Mouse (Mus musculus) CH12.LX (cell line): Measurements from ENCODE around the gene Gdf1. TPM values are rescaled to one million over a fixed set of nuclear protein-coding genes. Genes with fewer than 3 reads are reported as not detected.
A peak's percentile ranks its signal among the peaks of the same experiment; 100 is the strongest.

Source experiments
- DNase-seq: peaks from one replicate; pipeline ENCODE4 v3.0.0-alpha.2; 2013; ENCODE audit errors: extremely low read depth
- H3K27ac ChIP-seq: 2 replicates; pipeline ENCODE4 v1.5.1; 2012; ENCODE audit warnings: low read depth, mild to moderate bottlenecking, control low read depth, moderate library complexity; ENCODE audit not compliant: insufficient read depth
- H3K27me3 ChIP-seq: replicated peaks from 2 replicates; pipeline ENCODE3; 2012; ENCODE audit warnings: inconsistent platforms
- H3K36me3 ChIP-seq, 2 experiments: replicated peaks in 1 of 2; 2 replicates each; pipeline versions ENCODE3 to v1.6.1; 2012; ENCODE audit warnings: inconsistent platforms in 1 of 2, low read length in 1 of 2, mild to moderate bottlenecking in 1 of 2, mixed read lengths in 1 of 2, moderate library complexity in 1 of 2; ENCODE audit not compliant: control insufficient read depth in 1 of 2, insufficient read depth in 1 of 2
- H3K4me1 ChIP-seq, 2 experiments: 2 replicates each; pipeline ENCODE4 v1.6.1; 2012; ENCODE audit warnings: inconsistent platforms in 1 of 2, moderate library complexity in 1 of 2; ENCODE audit not compliant: insufficient read depth in 2 of 2, control insufficient read depth in 1 of 2
- H3K4me2 ChIP-seq: 2 replicates; pipeline ENCODE4 v1.6.1; 2012; ENCODE audit warnings: low read depth, mild to moderate bottlenecking, control low read depth; ENCODE audit not compliant: poor library complexity, insufficient read depth, severe bottlenecking
- H3K4me3 ChIP-seq, 3 experiments: fragments of 150-350 bp in 1 of 3; sonication (generic) in 1 of 3; replicated peaks in 1 of 3; 2 replicates each; pipeline versions ENCODE3 to v1.5.1; 2011 to 2012; ENCODE audit warnings: low read depth in 2 of 3, low read length in 2 of 3, mild to moderate bottlenecking in 2 of 3, moderate library complexity in 2 of 3, control low read depth in 1 of 3, improper control_type of control experiment in 1 of 3, inconsistent platforms in 1 of 3, mixed read lengths in 1 of 3; ENCODE audit not compliant: poor library complexity in 1 of 3
- H3K79me2 ChIP-seq: replicated peaks from 2 replicates; pipeline ENCODE4 v1.6.1; 2012; ENCODE audit warnings: mild to moderate bottlenecking, moderate library complexity; ENCODE audit not compliant: control insufficient read depth, poor library complexity, insufficient read depth, severe bottlenecking; ENCODE audit errors: extremely low read depth
- H3K9ac ChIP-seq: 2 replicates; pipeline ENCODE4 v1.6.1; 2012; ENCODE audit warnings: low read depth, mild to moderate bottlenecking, control low read depth, moderate library complexity; ENCODE audit not compliant: insufficient read depth
- H3K9me3 ChIP-seq: replicated peaks from 2 replicates; pipeline ENCODE3; 2012; ENCODE audit warnings: low read length, inconsistent platforms, mixed read lengths
- CHD1 ChIP-seq: IDR thresholded peaks from 2 replicates; pipeline ENCODE4 v1.6.1; 2012; ENCODE audit warnings: low read depth, low read length, improper control_type of control experiment, inconsistent platforms
- CHD2 ChIP-seq: IDR thresholded peaks from 2 replicates; pipeline ENCODE4 v1.6.1; 2011; ENCODE audit warnings: low read length, improper control_type of control experiment
- E2F4 ChIP-seq: IDR thresholded peaks from 2 replicates; pipeline ENCODE4 v1.6.1; 2011; ENCODE audit warnings: low read depth, low read length, improper control_type of control experiment; ENCODE audit not compliant: insufficient replicate concordance
- ELF1 ChIP-seq: IDR thresholded peaks from 2 replicates; pipeline ENCODE4 v1.6.1; 2014; ENCODE audit warnings: low read depth, mild to moderate bottlenecking, inconsistent platforms, low read length, improper control_type of control experiment
- EP300 ChIP-seq: IDR thresholded peaks from 2 replicates; pipeline ENCODE4 v1.6.1; 2011; ENCODE audit warnings: low read length, improper control_type of control experiment
- ETS1 ChIP-seq: conservative IDR thresholded peaks from 2 replicates; pipeline ENCODE4 v1.6.1; 2012; ENCODE audit warnings: low read depth, mild to moderate bottlenecking, inconsistent platforms, low read length, improper control_type of control experiment, moderate library complexity
- GABPA ChIP-seq: IDR thresholded peaks from 2 replicates; pipeline ENCODE4 v1.6.1; 2012; ENCODE audit warnings: low read depth, low read length, improper control_type of control experiment, inconsistent platforms; ENCODE audit not compliant: insufficient replicate concordance
- HCFC1 ChIP-seq: IDR thresholded peaks from 2 replicates; pipeline ENCODE4 v1.6.1; 2012; ENCODE audit warnings: low read depth, mild to moderate bottlenecking, inconsistent platforms, low read length, improper control_type of control experiment
- IRF4 ChIP-seq: IDR thresholded peaks from 2 replicates; pipeline ENCODE4 v1.6.1; 2014; ENCODE audit warnings: low read depth, mild to moderate bottlenecking, inconsistent platforms, low read length, improper control_type of control experiment
- JUN ChIP-seq: IDR thresholded peaks from 2 replicates; pipeline ENCODE4 v1.6.1; 2011; ENCODE audit warnings: low read depth, mild to moderate bottlenecking, low read length, improper control_type of control experiment, moderate library complexity; ENCODE audit not compliant: insufficient read depth
- KAT2A ChIP-seq: IDR thresholded peaks from 2 replicates; pipeline ENCODE4 v1.6.1; 2012; ENCODE audit warnings: low read length, improper control_type of control experiment, inconsistent platforms; ENCODE audit not compliant: insufficient replicate concordance
- MAZ ChIP-seq: IDR thresholded peaks from 2 replicates; pipeline ENCODE4 v1.6.1; 2012; ENCODE audit warnings: low read depth, mild to moderate bottlenecking, inconsistent platforms, low read length, improper control_type of control experiment, moderate library complexity
- MXI1 ChIP-seq: IDR thresholded peaks from 2 replicates; pipeline ENCODE4 v1.6.1; 2011; ENCODE audit warnings: mild to moderate bottlenecking, low read depth, low read length, improper control_type of control experiment
- NELFE ChIP-seq: IDR thresholded peaks from 2 replicates; pipeline ENCODE4 v1.6.1; 2011; ENCODE audit warnings: low read depth, low read length, improper control_type of control experiment
- PAX5 ChIP-seq: IDR thresholded peaks from 2 replicates; pipeline ENCODE4 v1.6.1; 2012; ENCODE audit warnings: low read length, inconsistent platforms, mixed read lengths
- POLR2A ChIP-seq: IDR thresholded peaks from 2 replicates; pipeline ENCODE4 v1.6.1; 2011; ENCODE audit warnings: low read depth, mild to moderate bottlenecking, improper control_type of control experiment, low read length
- POLR2AphosphoS2 ChIP-seq: IDR thresholded peaks from 2 replicates; pipeline ENCODE4 v1.6.1; 2011; ENCODE audit warnings: low read depth, low read length, improper control_type of control experiment
- RAD21 ChIP-seq: IDR thresholded peaks from 2 replicates; pipeline ENCODE4 v1.6.1; 2011; ENCODE audit warnings: low read depth, mild to moderate bottlenecking, low read length, improper control_type of control experiment, moderate library complexity
- RCOR1 ChIP-seq: conservative IDR thresholded peaks from 2 replicates; pipeline ENCODE4 v1.6.1; 2012; ENCODE audit warnings: low read depth, mild to moderate bottlenecking, inconsistent platforms, low read length, improper control_type of control experiment
- TBP ChIP-seq: conservative IDR thresholded peaks from 2 replicates; pipeline ENCODE4 v1.6.1; 2011; ENCODE audit warnings: low read depth, low read length, improper control_type of control experiment
- TCF12 ChIP-seq: IDR thresholded peaks from 2 replicates; pipeline ENCODE4 v1.6.1; 2014; ENCODE audit warnings: low read depth, mild to moderate bottlenecking, inconsistent platforms, low read length, improper control_type of control experiment
- UBTF ChIP-seq: IDR thresholded peaks from 2 replicates; pipeline ENCODE4 v1.6.1; 2012; ENCODE audit warnings: low read depth, mild to moderate bottlenecking, inconsistent platforms, low read length, improper control_type of control experiment, moderate library complexity
- USF1 ChIP-seq: IDR thresholded peaks from 2 replicates; pipeline ENCODE4 v1.6.1; 2014; ENCODE audit warnings: low read depth, mild to moderate bottlenecking, inconsistent platforms, low read length, improper control_type of control experiment
- USF2 ChIP-seq: conservative IDR thresholded peaks from 2 replicates; pipeline ENCODE4 v1.6.1; 2011; ENCODE audit warnings: low read depth, low read length, improper control_type of control experiment
- ZC3H11A ChIP-seq: IDR thresholded peaks from 2 replicates; pipeline ENCODE4 v1.6.1; 2012; ENCODE audit warnings: low read depth, mild to moderate bottlenecking, inconsistent platforms, low read length, improper control_type of control experiment
- ZMIZ1 ChIP-seq: IDR thresholded peaks from 2 replicates; pipeline ENCODE4 v1.6.1; 2012; ENCODE audit warnings: low read depth, mild to moderate bottlenecking, inconsistent platforms, low read length, improper control_type of control experiment
- ZNF384 ChIP-seq: IDR thresholded peaks from 2 replicates; pipeline ENCODE4 v1.6.1; 2012; ENCODE audit warnings: low read depth, low read length, improper control_type of control experiment, inconsistent platforms
- dilution Hi-C: fragments of 300-500 bp; cut with MboI; formaldehyde crosslinking; loops from 2 replicates; pipeline ENCODE4 v1.14.3; 2020; ENCODE audit warnings: low sequenced_read_pairs; ENCODE audit not compliant: extremely low pct_unique_long_range_greater_than_20kb, extremely low pct_ligation_motif_present
- in situ Hi-C: fragments of 300-500 bp; cut with MboI; formaldehyde crosslinking; loops from 3 replicates; pipeline ENCODE4 v1.14.3; 2019; ENCODE audit warnings: low sequenced_read_pairs, low pct_ligation_motif_present, low pct_unique_long_range_greater_than_20kb, mixed read lengths
- polyA plus RNA-seq: library from polyadenylated mRNA; unstranded; fragments of >175 nt; gene quantifications from 2 replicates; pipeline ENCODE4 v1.2.1, GENCODE M21; 2012; ENCODE audit warnings: low read depth; ENCODE audit not compliant: insufficient read length
- total RNA-seq, 2 experiments: library from RNA; depleted of rRNA; stranded (reverse); fragments of 300-350 nt in 1 of 2; fragments of >200 nt in 1 of 2; gene quantifications; 2 replicates each; pipeline ENCODE4 v1.2.3; 2012 to 2014

Gdf1 gene
- total and polyA plus RNA-seq, 3 experiments: 0.17 TPM; not detected in 2

GRCm38 (mm10) chr8:70293988-70294405, 35.6 kb upstream of the Gdf1 start:
- dilution Hi-C loops (no loop called here), in situ Hi-C loops (no loop called here)
- Histone ChIP-seq H3K4me2 (no peak overlapping the region), H3K27me3 (no peaks in the 10 kb centered on the region), H3K36me3 (peaks cover 79 to 94% of the 10 kb centered on the region in 2 experiments), H3K4me3 (no peak overlapping the region), H3K27ac (no peak overlapping the region), H3K79me2 (no peaks in the 10 kb centered on the region), H3K4me1 (no peaks in the 10 kb centered on the region), H3K9ac (no peak overlapping the region), H3K9me3 (no peaks in the 10 kb centered on the region)
- no peak for DNase-seq
- TF ChIP-seq ZMIZ1: no peak
- no peak for TF ChIP-seq MXI1
- no peak for TF ChIP-seq UBTF
- no peak for TF ChIP-seq TCF12
- TF ChIP-seq GABPA: no peak
- no peak for TF ChIP-seq TBP
- no peak for TF ChIP-seq ZC3H11A
- TF ChIP-seq HCFC1: no peak
- TF ChIP-seq JUN: no peak
- TF ChIP-seq EP300: no peak
- TF ChIP-seq ELF1: no peak
- no peak for TF ChIP-seq POLR2A
- no peak for TF ChIP-seq USF2
- TF ChIP-seq ETS1: no peak
- no peak for TF ChIP-seq MAZ
- TF ChIP-seq IRF4: no peak
- no peak for TF ChIP-seq CHD2
- no peak for TF ChIP-seq RAD21
- TF ChIP-seq NELFE: no peak
- no peak for TF ChIP-seq POLR2AphosphoS2

GRCm38 (mm10) chr8:70300881-70301280, 28.7 kb upstream of the Gdf1 start:
- H3K4me3 ChIP-seq: peak overlapping the region in 2 of 3 experiments; percentile 0 to 9
- H3K4me1 ChIP-seq: peaks cover 12 to 31% of the 10 kb centered on the region in 2 experiments
- H3K79me2 ChIP-seq: peaks cover 44% of the 10 kb centered on the region
- no peak for DNase-seq
- H3K9me3 ChIP-seq: no peaks in the 10 kb centered on the region
- no peaks in the 10 kb centered on the region for H3K27me3 ChIP-seq
- no peak for TF ChIP-seq PAX5
- no peak for TF ChIP-seq NELFE
- TF ChIP-seq ZNF384: no peak
- TF ChIP-seq UBTF: no peak
- TF ChIP-seq HCFC1: no peak
- TF ChIP-seq RCOR1: no peak
- TF ChIP-seq CHD1: no peak
- no peak for TF ChIP-seq USF1
- no peak for TF ChIP-seq POLR2A
- no peak for TF ChIP-seq KAT2A
- TF ChIP-seq E2F4: no peak
- H3K9ac ChIP-seq: no peak overlapping the region
- no peak overlapping the region for H3K27ac ChIP-seq
- H3K36me3 ChIP-seq: peaks cover 47 to 69% of the 10 kb centered on the region in 2 experiments
- dilution Hi-C loops: no loop called here
- peak overlapping the region; percentile 74 for H3K4me2 ChIP-seq
- in situ Hi-C loops: no loop called here
